Mouse (Mus musculus) liver, postnatal 0 days (tissue): ENCODE measurements around the gene Ncoa7.

Source experiments
- CTCF ChIP-seq: sonication (generic); IDR thresholded peaks from 2 replicates; pipeline ENCODE4 v1.5.1; 2016; ENCODE audit warnings: antibody characterized with exemption, low read depth
- EP300 ChIP-seq: IDR thresholded peaks from 2 replicates; pipeline ENCODE4 v1.6.1; 2016; ENCODE audit warnings: antibody characterized with exemption, low read depth, mild to moderate bottlenecking

DNA sequence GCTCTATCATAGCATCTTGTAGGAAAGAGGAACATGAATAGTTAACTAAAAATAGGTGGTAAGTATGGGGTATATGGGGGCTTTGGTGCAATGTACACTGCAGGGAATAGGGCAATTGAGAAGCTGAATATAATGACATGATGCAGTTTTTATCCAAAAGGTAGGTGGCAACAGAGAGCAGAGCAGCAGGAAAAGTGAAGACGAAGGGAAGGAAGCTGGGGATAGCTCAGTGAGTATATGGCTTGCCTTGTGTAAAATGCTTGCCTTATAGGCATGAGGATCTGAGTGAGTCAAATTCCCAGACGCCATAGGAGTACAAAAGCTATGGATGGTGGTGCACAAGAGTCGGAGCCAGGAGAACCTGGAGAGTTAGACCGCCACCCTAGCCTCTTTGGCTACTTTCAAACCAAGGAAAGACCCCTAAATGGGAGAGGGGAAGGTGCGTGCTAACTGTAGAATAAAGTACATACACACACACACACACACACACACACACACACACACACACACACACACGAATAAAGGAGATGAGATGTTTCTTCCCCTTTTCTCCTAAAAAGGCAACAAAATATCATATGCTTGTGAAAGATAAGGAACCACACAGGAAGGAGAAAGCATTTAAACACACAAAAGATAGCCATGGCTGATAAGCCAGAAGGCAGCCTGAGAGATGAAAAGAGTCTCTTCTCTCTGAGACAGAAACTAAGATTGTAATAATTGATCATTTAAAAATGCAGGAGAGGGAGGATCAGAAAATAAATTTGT lies 142.4 kb downstream of the Ncoa7 start:
- TF ChIP-seq CTCF, result peak; percentile 68
- no peak for TF ChIP-seq EP300
